Mouse (Mus musculus) midbrain, embryonic 10.5 days (tissue): ENCODE results near the gene Gm20388. TPM values are rescaled to one million over a fixed set of nuclear protein-coding genes. Genes with fewer than 3 reads are reported as not detected.

Experiments used
- DNase-seq: peaks from one replicate; pipeline ENCODE4 v3.0.0-alpha.2; 2017; ENCODE audit warnings: low spot score
- H3K27ac ChIP-seq: fragments of 300-500 bp; sonication (generic); replicated peaks from 2 replicates; pipeline ENCODE4 v1.5.1; 2016; ENCODE audit warnings: mild to moderate bottlenecking
- H3K27me3 ChIP-seq: fragments of 300-500 bp; sonication (generic); 2 replicates; pipeline ENCODE4 v1.6.1; 2016; ENCODE audit warnings: low read depth, mild to moderate bottlenecking; ENCODE audit not compliant: poor library complexity, severe bottlenecking
- H3K36me3 ChIP-seq: fragments of 300-500 bp; sonication (generic); 2 replicates; pipeline ENCODE4 v1.6.1; 2016; ENCODE audit warnings: mild to moderate bottlenecking, moderate library complexity
- H3K4me1 ChIP-seq: fragments of 300-500 bp; sonication (generic); 2 replicates; pipeline ENCODE4 v1.6.1; 2016
- H3K4me3 ChIP-seq: fragments of 300-500 bp; sonication (generic); 2 replicates; pipeline ENCODE4 v1.5.1; 2016; ENCODE audit warnings: mild to moderate bottlenecking, moderate library complexity
- H3K9me3 ChIP-seq: fragments of 300-500 bp; sonication (generic); replicated peaks from 2 replicates; pipeline ENCODE4 v1.6.1; 2016; ENCODE audit warnings: mild to moderate bottlenecking
- WGBS: fragments of 180-500 bp; shearing (Covaris S2); methylation state at CpG from one replicate; pipeline ENCODE4 v1.1.7; 2016; 5-methylcytosine and 5-hydroxymethylcytosine counted together
- polyA plus RNA-seq: library from polyadenylated mRNA; unstranded; fragments of >200 nt; fragmentation: Nextera tagmentation; extraction: Ambion mirVana; gene quantifications from 2 replicates; pipeline ENCODE4 v1.2.1, GENCODE M21; 2016

Gm20388 gene
- polyA plus RNA-seq, 1 experiment from 2014 or later = 7.1 TPM

DNA sequence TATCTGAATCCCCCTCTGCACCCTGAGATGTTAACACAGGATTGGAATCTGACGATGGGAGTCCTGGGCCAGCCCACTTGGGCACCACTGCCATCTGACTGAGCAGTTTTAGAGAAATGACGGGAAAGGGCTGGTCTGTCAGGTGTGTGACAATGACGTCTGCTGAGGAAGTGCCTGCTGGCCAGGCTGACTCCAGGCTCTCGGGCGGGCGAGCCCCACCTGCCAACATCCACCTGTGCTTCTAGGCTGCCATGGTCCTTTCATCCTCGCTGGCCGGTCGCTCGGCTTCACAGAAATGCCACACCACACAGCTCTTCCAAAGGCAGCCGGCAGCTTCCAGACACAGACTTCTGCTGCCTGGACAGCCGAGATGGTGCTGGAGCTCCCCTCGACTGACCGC, 1689.2 kb downstream of the Gm20388 start:
- Histone ChIP-seq H3K27me3 (no peaks in the 10 kb centered on the region), H3K9me3 (no peaks in the 10 kb centered on the region), H3K4me1 (no peaks in the 10 kb centered on the region), H3K4me3 (no peak overlapping the region), H3K27ac (no peak overlapping the region), H3K36me3 (peaks cover 93% of the 10 kb centered on the region)
- DNase-seq = no peak
- WGBS = 92% methylated on average over 14 of the region's 14 CpGs

DNA sequence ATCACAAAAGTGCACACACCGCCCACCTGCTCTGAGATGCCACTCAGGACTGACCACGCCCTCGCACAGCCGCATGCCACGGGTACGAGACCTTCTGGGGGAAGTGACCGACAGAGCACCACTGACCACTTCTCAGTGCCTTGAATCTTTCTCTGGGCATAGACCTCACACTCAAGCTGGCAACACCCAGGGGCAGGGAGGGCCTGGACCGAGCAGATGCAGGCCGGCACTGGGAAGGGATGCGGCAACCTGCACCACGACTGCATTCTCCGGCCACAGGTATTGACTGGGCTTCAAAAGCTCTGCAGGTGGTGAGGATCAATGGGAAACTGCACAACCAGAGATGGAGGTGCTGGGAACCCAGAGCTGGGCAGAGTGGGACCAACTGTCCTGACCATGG, 1691.8 kb downstream of the Gm20388 start:
- no peak for DNase-seq
- Histone ChIP-seq H3K27me3 (no peaks in the 10 kb centered on the region), H3K4me3 (no peak overlapping the region), H3K4me1 (no peaks in the 10 kb centered on the region), H3K9me3 (no peaks in the 10 kb centered on the region), H3K27ac (no peak overlapping the region), H3K36me3 (peaks cover 97% of the 10 kb centered on the region)
- WGBS = 96% methylated on average over 12 of the region's 12 CpGs

DNA sequence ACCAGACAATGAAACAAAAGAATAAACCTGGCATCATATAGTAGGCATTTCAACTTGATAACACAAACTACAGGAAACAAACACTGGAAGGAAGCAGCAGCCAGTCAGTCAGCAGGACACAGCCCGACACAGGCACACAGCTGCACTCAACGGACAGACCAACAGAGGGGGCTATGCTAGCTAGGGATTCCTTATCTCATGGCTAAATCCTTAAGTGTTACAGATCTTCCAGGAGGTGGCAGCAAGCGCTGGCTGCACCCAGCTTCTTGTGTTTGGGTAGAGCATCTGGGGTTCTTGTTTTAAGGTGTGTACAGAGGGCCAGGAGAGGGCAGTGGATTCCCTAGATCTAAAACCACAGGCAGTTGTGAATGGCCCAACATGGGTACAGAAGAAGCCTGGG, 1692.2 kb downstream of the Gm20388 start:
- WGBS = 31% methylated on average over 3 of the region's 3 CpGs
- H3K36me3 ChIP-seq = peaks cover 97% of the 10 kb centered on the region
- peak; percentile 62 for DNase-seq

DNA sequence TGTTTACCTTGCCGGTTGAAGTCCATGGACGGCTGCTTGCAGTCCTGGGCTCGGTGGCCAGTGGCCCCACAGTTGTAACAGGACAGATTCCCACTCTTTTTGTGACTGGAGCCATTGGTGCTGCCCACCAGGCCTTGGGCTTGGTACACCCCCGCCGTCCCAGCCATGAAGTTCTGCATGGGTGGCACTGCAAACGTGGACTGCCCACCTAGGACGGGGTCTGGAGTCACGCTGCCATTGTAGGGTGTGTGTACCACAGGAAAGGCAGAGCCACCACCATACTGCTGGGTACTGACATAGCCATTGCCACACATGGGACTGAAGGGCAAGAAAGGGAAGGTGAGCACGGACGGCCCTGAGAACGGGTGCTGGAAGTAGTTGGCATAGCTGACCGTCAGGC, 1693.2 kb downstream of the Gm20388 start:
- Histone ChIP-seq H3K36me3 (peaks cover 100% of the 10 kb centered on the region), H3K27ac (no peak overlapping the region), H3K4me3 (no peak overlapping the region), H3K4me1 (no peaks in the 10 kb centered on the region), H3K27me3 (no peaks in the 10 kb centered on the region), H3K9me3 (no peaks in the 10 kb centered on the region)
- DNase-seq = no peak
- 97% methylated on average over 12 of the region's 12 CpGs for WGBS

More for the DNA sequence above, 1692.2 kb downstream of the Gm20388 start:
- Histone ChIP-seq H3K4me3 (no peak overlapping the region), H3K4me1 (no peaks in the 10 kb centered on the region), H3K9me3 (no peaks in the 10 kb centered on the region), H3K27ac (no peak overlapping the region), H3K27me3 (no peaks in the 10 kb centered on the region)

DNA sequence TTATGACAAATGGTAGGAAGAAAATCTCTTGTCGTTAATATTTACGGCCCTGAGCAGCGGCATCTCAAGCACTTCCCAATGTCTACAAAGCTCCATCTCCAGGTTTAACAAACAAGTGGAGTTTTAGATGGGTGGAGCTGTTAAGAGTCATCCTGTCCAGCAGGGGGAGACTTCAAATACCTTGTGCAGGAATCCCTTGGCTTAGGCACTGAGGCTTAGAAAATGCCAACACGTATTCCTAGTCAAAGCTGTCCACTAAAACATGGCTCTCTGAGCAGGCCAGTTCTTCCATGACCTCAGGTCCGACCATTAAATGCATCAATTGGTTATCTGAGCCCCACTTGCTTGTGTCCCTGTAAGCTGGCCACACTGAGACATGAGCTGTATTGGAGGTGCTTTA, 1697.0 kb downstream of the Gm20388 start:
- Histone ChIP-seq H3K4me1 (no peaks in the 10 kb centered on the region), H3K27ac (no peak overlapping the region), H3K9me3 (no peaks in the 10 kb centered on the region), H3K4me3 (no peak overlapping the region), H3K27me3 (no peaks in the 10 kb centered on the region), H3K36me3 (peaks cover 91% of the 10 kb centered on the region)
- no peak for DNase-seq
- 92% methylated on average over 5 of the region's 5 CpGs for WGBS

DNA sequence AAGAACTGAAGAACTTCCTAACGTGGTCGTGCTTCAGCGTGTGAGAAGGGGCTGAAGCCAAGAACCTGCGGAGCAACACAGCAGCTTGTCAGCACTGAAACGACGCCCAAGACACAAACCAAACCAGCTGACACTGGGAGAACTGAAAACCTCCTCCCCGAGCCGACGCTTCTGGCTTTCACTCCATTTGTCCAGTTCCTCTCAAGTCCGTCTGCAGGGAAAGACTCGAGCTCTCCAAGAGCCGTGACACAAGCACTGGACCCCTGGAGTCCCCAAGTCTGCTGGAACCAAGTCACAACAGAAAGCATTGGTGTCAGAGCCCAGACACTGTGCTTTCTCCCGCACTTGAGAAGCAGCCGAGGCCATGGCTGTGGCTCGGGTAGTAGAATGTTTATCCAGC, 1698.6 kb downstream of the Gm20388 start:
- Histone ChIP-seq H3K4me1 (no peaks in the 10 kb centered on the region), H3K27ac (no peak overlapping the region), H3K9me3 (no peaks in the 10 kb centered on the region), H3K27me3 (no peaks in the 10 kb centered on the region), H3K4me3 (no peak overlapping the region), H3K36me3 (peaks cover 76% of the 10 kb centered on the region)
- no peak for DNase-seq
- WGBS = 93% methylated on average over 15 of the region's 15 CpGs

DNA sequence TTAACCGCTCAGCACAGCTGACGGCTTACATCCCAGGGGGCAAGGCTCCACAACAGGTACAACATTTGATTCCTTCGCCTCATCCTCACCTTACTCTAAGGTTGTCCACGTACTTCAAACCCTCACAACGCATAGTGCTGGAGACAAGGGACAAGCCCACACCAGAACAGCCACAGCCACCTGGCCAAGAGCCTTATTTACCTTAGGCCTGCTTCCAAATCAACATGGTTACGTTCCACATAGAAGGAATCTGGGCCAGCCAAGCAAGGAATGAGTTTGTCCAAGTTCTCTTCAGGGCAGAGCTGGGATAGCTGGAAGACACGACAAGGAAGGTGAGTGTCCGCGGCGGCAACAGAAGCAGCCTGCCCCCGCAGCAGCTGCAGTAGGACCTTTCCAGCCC, 1699.3 kb downstream of the Gm20388 start:
- no peak for DNase-seq
- no peak overlapping the region for H3K4me3 ChIP-seq
- no peak overlapping the region for H3K27ac ChIP-seq
- 94% methylated on average over 11 of the region's 11 CpGs for WGBS
- no peaks in the 10 kb centered on the region for H3K27me3 ChIP-seq
- H3K9me3 ChIP-seq = no peaks in the 10 kb centered on the region
- H3K4me1 ChIP-seq = no peaks in the 10 kb centered on the region
- H3K36me3 ChIP-seq = peaks cover 71% of the 10 kb centered on the region

DNA sequence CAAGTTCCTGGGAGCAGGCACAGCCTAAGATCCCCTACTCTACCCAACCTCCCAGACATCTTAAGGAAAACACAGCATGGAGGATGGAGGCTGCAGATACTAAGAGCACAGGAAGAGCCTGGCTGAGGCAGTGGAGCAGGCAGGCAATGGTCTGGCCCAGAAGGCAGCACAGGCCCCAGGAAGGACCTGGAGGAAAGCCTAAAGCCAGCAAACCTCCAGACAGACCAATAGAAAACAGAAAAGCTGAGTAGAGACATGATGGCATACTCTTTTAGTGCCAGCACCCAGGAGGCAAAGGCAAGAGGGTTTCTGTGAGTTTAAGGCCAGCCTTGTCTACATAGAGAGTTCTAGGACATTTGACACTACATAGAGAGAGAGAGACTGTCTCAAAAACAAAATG, 1702.8 kb downstream of the Gm20388 start:
- no peak for DNase-seq
- Histone ChIP-seq H3K4me3 (no peak overlapping the region), H3K36me3 (peaks cover 71% of the 10 kb centered on the region), H3K9me3 (no peaks in the 10 kb centered on the region), H3K27ac (no peak overlapping the region), H3K27me3 (no peaks in the 10 kb centered on the region), H3K4me1 (no peaks in the 10 kb centered on the region)

DNA sequence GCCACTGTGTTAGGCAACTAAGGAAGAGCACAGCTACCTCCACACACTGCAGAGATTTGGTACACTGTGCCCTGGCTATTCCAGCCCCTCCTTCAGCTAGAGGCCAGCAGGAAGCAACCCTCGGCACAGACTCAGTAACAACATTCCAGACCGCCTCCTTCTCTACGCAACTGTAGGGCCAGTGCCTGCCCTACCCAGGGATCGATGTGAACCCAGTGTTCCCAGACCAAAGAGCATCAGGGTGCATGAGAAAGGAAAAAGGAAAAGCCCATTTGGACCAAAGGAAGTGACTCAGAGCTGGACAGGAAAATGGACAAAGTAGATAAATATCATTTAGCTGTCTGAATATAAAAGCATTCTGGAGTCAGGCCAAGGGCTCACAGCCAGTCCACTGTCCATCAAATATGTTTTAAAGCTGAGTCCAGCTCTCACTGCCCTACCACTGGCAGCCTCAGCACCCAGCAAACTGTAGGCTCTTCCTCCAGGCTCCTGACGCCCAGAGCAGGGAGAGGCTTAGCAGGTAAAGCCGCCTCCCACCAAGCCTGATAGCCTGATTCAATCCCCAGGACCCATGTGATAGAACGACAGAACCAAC, 1708.9 kb downstream of the Gm20388 start:
- Histone ChIP-seq H3K27ac (no peak overlapping the region), H3K4me1 (no peaks in the 10 kb centered on the region), H3K36me3 (peaks cover 53% of the 10 kb centered on the region), H3K4me3 (no peak overlapping the region), H3K9me3 (no peaks in the 10 kb centered on the region), H3K27me3 (no peaks in the 10 kb centered on the region)
- 80% methylated on average over 7 of the region's 7 CpGs for WGBS
- DNase-seq = no peak

DNA sequence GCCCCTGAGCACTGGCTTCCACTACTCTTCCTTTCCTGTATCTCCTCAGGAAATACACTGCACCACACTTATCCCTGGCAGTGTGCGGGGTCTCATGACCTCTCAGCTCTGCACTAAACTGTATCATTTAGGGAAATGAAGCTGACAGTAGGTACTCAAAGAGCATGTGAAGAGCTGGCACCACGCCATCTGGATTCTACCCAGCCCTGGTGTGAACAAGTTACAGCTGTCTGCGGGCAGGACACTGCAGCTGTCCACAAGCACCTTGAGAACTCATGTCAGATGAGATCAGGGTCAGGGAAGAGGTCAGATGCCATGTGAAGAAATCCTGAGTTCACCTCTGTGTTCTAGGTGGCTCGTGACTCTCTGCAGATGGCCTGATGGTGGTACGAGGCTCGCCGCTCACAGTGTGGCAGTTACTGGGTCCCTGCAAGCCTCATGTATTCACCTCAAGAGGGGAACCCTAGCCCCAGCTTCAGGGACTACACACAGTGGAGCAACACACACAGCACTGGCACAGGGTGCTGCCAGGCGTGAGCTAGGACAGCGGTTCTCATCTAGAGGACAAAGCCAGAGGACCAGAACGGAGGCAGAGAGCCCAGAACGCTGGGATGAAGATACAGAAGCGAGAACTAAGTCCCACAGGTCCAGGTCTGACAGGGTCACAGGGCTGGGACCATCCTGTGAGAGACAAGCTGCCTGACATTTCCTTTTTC, 1710.3 kb downstream of the Gm20388 start:
- H3K4me3 ChIP-seq = no peak overlapping the region
- no peaks in the 10 kb centered on the region for H3K9me3 ChIP-seq
- 94% methylated on average over 12 of the region's 12 CpGs for WGBS
- no peak for DNase-seq
- H3K27ac ChIP-seq = no peak overlapping the region
- H3K4me1 ChIP-seq = peaks cover 8% of the 10 kb centered on the region
- H3K36me3 ChIP-seq = peaks cover 53% of the 10 kb centered on the region
- H3K27me3 ChIP-seq = no peaks in the 10 kb centered on the region

DNA sequence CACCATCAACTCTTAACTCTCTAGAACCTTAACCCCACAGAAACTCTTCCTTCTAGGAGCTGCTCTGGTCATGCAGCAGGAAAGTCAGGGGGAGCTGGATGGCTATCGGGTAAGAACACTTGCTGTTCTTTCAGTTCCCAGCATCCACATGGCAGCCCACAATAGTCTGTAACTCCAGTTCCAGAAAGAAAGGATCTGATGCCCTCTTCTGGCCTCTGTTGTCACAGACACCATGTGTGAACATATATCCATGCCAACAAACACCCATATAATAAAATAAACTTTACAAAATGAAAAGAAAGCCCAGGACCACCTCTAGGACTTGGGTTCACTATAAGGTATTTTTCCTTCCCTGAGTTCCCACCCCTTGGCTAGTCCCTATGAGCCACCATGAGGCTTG, 1711.2 kb downstream of the Gm20388 start:
- 81% methylated on average over 1 of the region's 1 CpGs for WGBS
- H3K4me1 ChIP-seq = peaks cover 9% of the 10 kb centered on the region
- DNase-seq = no peak
- H3K36me3 ChIP-seq = peaks cover 53% of the 10 kb centered on the region
- no peak overlapping the region for H3K27ac ChIP-seq
- no peaks in the 10 kb centered on the region for H3K9me3 ChIP-seq
- no peaks in the 10 kb centered on the region for H3K27me3 ChIP-seq
- no peak overlapping the region for H3K4me3 ChIP-seq

DNA sequence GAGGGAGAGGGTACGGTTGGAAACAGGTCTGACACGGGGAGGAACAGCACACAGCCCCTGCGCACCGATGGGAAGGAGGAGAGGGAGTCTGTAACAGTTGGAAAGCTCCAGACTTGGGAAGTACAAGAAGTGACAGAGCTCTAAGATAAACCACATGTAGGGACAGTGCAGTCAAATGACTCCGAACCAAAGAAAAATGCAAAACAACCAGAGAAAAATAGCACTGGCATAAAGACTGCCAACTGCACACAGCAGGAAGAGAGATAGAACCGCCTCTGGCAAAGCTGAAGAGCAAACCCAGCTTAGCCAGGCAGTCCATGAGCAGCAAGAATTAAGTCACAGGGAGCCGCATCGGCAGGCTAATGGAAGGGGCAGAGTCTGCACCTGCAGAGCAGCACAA, 1712.4 kb downstream of the Gm20388 start:
- no peak overlapping the region for H3K27ac ChIP-seq
- no peak overlapping the region for H3K4me3 ChIP-seq
- H3K36me3 ChIP-seq = peaks cover 53% of the 10 kb centered on the region
- peaks cover 9% of the 10 kb centered on the region for H3K4me1 ChIP-seq
- H3K27me3 ChIP-seq = no peaks in the 10 kb centered on the region
- no peaks in the 10 kb centered on the region for H3K9me3 ChIP-seq
- 89% methylated on average over 8 of the region's 8 CpGs for WGBS
- DNase-seq = no peak

DNA sequence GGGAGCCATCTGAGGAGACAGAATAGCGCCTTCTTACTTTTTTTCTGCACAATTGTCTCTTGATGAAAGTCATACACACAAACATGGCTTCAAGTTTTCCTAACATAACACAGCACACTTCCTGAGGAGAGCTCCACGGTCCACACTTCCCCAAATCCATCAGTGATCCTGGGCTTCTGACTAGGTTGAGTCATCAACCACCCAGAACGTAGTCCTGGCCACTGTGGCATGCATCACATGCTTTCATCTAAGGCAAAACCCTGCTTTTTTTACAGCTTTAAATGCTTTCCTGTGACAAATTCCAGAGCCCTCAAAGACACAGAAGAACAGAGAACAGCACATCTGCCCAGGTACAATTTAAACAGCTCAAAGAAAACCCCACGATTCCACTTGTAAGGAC, 1718.0 kb downstream of the Gm20388 start:
- WGBS = 92% methylated on average over 4 of the region's 4 CpGs
- Histone ChIP-seq H3K9me3 (no peaks in the 10 kb centered on the region), H3K27ac (no peak overlapping the region), H3K4me1 (peaks cover 20% of the 10 kb centered on the region), H3K36me3 (peaks cover 66% of the 10 kb centered on the region), H3K4me3 (no peak overlapping the region), H3K27me3 (no peaks in the 10 kb centered on the region)
- DNase-seq = no peak
